Mouse (Mus musculus) activated CD4-positive, CD25-positive, alpha-beta regulatory T cell, adult 4 months (primary cell): ENCODE measurements around the gene Ube2r2. TPM values are rescaled to one million over a fixed set of nuclear protein-coding genes. Genes with fewer than 3 reads are reported as not detected.

ENCODE experiments used
- ATAC-seq: one replicate; pipeline ENCODE4 v1.8.0; 2017
- polyA plus RNA-seq, 2 experiments: library from polyadenylated mRNA; unstranded; fragments of 100-300 nt; shearing (Covaris generic); gene quantifications; one replicate each; pipeline ENCODE4 v1.2.1; 2017

Gene Ube2r2
- polyA plus RNA-seq, result 10 to 100 TPM; 25.6 to 25.8 TPM

DNA sequence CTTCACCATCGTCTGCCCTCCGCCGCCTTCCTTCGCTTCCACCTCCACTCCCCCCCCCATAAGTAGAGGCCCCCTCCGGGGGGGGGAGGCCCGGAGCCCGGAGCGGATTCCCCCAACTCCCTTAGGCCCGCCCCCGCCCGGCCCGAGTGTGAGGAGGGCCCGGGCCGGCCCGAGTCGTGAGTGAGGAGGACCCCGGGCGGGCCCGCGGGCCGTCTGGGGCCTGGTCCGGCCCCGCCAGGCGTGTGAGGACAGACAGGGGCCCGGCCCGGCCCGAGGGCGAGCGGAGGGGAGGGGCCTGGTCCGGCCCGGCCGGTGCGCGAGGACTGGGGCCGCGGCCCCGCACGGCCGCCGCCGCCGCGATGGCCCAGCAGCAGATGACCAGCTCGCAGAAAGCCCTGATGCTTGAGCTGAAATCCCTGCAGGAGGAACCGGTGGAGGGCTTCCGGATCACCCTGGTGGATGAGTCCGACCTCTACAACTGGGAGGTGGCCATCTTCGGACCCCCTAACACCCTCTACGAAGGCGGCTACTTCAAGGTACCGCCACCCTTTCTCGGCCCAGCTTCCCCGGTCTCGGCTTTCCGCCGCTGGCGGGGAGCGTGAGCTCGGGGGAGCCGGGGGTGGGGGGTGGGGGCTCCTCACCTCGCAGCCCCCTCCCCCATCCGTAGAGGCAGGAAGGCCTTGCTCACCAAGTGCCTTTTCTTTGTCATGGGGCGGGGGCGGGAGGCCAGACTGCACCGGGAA, at the start of gene Ube2r2:
Ube2r2 (plus strand) TSS at position 33 of the 743 bp plus-strand sequence.
- ATAC-seq, result peak; percentile 44

DNA sequence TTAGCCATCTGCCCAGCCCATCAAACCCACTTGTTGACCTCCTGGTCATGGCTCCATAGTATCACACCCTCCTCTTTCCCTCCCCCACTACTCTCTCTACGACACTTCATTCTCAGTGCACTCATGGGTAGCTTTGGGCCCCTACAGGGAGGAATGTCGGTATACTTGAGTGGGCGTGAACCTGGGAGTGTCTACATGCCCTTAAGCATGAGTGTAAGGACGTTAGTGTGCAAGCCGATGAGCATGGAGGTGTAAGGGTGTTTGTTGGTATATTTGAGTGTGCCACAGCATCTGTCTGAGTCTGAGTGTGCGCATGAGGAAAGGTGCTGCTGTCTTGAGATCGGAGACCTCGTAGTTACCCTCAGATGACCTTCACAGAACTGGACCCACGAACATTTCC, 48.6 kb upstream of the Ube2r2 start:
- ATAC-seq, result no peak

GRCm38 (mm10) chr4:41087459-41088298, 47.9 kb upstream of the Ube2r2 start:
- no peak for ATAC-seq

- ATAC-seq, result no peak
Measured at GRCm38 (mm10) chr4:41089189-41089588, 46.4 kb upstream of the Ube2r2 start.

- no peak for ATAC-seq
Measured at GRCm38 (mm10) chr4:41089705-41090104, 45.8 kb upstream of the Ube2r2 start.

- ATAC-seq, result no peak
Measured at GRCm38 (mm10) chr4:41091391-41091790, 44.2 kb upstream of the Ube2r2 start.

DNA sequence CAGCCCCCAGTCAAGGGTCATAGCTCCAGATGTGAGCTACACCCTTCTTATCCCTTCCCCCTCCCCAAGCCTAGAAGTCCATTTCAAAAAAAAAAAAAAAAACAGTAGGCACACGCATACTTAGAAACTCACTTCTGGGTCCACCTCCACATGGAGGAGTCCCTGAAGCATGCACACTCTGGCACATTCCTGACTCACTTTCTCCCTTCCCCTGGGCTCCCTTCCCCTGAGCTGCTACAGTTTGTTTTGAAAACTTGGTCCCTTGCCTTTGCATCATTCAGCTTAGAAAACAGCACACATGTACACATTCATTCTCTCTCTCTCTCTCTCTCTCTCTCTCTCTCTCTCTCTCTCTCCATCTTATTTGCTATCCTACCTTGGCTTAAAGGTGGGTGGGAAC, 42.6 kb upstream of the Ube2r2 start:
- no peak for ATAC-seq

- no peak for ATAC-seq
Measured at GRCm38 (mm10) chr4:41094361-41094760, 41.2 kb upstream of the Ube2r2 start.

- ATAC-seq, result no peak
Measured at GRCm38 (mm10) chr4:41096169-41096568, 39.4 kb upstream of the Ube2r2 start.

DNA sequence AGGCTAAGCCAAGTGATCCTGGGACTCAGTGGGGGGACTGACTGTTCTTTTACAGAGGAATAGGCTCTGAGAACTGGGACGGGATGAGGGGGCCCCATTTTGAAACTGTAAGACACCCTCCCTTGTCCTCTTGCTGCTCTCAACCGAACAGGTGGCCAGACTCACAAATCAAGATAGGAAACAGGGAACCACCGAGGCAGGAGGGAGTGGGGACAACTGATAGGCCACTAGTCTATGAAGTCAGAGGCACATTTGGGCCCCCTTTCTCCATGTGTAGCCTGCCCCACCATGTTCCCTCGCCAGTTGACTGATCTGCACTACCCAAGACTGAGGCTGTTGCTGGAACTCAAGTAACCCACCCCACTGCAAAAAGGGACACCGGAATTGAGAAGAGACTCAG, 38.7 kb upstream of the Ube2r2 start:
- no peak for ATAC-seq

DNA sequence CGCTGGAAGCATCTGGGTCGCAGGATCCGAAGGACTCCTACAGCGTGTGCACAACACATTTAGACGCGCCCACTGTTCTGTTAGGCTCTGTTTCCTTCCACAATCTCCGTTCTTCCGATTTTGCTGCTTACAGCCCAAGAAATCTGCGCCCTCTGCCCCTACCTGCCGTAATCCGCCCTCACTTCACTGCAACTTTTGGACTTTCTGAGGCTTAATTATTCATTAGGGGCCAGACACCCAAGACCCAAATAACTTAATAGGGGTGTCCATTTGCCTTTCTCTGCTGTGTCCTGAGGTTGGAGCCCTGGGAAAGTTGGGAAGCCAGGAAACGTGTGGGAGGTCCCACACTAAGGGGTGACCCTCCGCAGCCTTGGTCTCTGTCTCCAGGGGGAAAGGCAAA, 38.2 kb upstream of the Ube2r2 start:
- ATAC-seq, result no peak

DNA sequence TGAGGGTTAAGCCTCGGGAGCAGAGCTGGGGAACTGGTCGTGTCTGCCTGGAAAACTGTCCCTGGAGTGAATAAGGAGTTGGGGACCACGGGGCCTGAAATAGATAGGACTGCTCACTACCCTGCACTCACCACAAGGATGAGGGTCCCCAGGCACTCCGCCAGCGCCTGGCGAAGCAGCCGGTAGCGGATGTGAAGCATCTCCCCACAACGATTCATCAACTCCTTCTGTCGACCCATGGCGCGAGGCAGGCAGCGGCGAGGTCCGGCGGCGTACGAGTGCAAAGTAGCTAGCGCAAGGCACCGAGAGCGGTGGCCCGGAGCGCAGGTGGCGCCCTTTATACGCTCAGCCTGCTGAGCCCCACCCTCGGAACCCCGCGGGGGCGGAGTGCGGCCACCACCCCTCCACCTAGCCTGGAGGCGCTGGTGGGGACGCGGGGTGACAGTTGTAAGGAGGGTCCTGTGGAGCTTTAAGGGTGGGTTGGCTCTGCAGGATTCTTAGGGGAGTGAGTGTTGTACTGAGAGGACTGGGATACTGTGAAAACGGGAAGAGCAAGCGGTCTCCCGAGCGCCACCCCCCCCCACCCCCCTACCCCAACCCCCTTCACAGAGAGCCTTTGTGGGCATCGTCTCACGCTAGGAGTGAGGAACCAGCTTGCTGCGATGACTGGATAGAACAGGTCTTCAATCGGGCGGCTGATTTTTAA, 37.5 kb upstream of the Ube2r2 start, which contains the start of gene Aqp3:
Aqp3 (minus strand) TSS at position 313 of the 706 bp plus-strand sequence.
- peak; percentile 57 for ATAC-seq

GRCm38 (mm10) chr4:41098577-41098951, 37.0 kb upstream of the Ube2r2 start:
- no peak for ATAC-seq

DNA sequence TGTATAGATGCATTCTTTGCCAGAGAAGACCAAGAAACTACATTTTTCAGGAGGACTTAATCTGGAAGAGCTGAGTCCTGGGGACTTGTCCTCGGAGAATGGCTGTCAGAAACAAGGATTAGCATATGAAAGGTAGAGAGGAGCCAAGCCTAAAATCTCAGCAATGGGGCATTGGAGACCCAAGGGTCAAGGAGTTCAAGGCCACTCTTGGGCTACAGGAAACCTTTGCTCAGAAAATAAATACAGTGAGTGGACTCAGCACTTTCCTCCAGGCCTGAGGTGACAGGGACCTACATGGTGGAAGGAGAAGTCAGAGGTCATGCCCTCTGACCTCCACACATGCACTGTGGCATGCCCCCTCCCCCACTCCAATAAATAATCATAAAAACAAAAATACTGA, 34.6 kb upstream of the Ube2r2 start:
- ATAC-seq, result no peak

DNA sequence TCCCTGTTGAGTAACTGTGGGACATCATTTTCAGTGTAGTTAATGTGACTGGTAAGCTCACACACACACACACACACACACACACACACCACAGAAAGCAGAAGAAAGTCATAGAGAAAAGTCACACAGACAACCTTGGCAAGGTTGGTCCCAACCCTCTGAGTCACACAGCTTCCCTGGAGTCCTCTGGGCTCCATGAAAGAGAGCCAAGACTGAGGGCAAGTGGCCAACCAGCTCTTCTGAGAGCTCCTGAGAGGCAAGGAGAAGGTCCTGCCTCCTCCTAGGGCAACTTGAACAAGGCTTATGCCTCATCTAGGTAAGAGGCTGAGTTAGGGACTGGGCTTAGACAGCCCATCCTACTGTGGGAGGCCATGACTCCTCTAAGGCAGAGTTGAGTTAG, 32.6 kb upstream of the Ube2r2 start:
- no peak for ATAC-seq

GRCm38 (mm10) chr4:41107440-41107839, 28.1 kb upstream of the Ube2r2 start:
- no peak for ATAC-seq

DNA sequence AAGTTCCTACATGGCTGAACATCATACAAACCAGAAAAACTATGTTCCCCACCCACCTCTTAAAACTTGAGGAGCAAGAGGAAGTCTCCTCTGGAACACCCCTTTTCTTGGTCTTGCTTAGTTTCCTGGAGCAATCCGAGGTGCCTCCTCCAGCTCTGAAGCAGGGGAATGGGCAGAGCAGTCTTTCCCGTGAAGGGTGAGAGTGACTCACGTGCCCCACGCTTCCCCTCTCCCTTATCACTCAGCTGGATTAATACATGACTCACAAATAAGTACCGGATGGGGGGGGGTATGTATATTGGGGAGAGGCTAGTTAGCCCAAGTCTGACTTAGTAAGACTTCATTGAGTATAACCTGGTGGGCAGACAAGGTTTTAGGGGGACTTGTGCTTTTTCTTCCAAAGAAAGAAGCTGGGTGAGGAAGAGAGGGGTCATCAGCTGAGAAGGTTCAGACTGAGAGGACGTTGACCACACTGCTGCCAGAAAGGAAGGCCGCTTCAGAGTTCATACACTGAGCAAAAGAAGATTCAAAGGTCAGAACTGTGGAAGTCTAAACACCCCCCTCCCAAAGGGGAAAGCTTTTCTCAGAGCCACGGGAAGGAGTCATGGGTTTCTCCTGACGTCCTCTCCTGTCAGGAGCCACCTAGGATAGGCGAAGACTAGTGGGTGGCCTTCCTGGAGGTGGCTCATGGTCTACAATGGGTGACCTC, 26.7 kb upstream of the Ube2r2 start:
- no peak for ATAC-seq

DNA sequence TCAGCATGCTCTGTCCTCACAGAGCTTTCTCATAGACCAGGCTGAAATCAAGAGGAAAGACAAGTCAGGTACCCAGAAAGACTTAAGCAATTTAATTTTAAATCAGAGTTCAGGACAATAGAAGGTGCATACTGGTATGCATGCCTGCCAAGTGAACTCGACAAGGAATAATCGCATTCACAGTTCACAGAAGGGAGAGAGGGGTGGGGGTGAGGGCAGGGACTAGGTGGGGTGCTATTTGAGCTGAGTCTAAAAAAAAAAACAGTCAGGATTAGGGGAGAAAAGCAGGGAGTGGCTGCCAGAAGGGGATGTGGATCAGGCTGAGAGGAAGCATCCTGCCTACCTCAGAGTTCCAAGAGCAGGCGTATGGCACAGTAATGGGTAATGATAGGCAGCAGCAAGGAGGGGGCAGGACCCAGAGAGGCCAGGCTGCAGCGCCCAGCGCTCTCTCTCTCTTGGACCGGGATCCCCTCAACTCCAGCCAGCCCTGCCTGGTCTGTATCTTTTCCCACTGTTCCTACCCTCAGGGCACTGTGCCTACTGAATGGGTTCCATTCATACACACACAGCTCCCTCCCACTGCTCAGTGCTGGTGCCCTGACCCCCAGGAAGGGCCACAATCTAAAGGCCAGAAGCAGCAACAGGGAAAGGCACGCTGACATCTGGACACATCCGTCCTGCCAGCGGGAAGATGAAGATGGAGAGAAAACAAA, 21.0 kb upstream of the Ube2r2 start:
- ATAC-seq, result no peak

DNA sequence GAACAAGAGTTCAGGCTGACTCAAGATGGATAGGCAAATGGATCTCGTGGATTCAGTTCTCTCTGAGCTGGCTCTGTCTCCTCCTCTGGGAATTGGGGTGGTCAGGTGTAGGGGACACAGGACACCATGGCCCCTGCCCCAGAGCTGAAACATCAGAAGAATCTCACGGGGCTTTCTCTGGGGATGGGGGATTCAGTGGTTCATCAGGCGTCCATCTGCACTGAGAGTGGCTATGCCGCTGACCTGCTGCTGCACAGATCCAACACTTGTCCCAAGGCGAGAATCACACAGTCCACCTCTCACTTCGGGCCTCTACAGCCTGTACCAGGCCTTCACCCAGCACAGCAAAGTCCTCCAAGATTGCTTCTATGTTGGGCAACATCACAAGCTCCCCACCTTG, 20.5 kb upstream of the Ube2r2 start:
- no peak for ATAC-seq

DNA sequence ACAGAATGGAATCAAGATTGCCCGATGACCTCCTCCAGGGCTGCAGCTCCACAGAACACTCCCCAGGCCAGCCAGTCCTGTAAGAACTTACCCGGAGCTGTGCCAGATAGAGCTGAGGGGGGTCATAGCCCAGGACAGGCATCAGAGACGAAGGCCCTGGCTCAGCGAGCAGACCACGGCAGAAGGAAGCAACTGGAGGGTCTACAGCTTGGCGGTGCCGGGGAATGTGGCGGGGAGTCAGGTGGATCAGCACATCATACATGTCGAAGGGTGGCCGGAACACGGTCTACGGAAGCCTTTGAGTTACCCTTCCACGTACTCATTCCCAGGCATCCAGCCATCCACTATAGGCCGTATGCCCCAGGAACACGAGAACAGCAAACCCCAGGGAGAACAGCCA, 19.8 kb upstream of the Ube2r2 start:
- no peak for ATAC-seq

DNA sequence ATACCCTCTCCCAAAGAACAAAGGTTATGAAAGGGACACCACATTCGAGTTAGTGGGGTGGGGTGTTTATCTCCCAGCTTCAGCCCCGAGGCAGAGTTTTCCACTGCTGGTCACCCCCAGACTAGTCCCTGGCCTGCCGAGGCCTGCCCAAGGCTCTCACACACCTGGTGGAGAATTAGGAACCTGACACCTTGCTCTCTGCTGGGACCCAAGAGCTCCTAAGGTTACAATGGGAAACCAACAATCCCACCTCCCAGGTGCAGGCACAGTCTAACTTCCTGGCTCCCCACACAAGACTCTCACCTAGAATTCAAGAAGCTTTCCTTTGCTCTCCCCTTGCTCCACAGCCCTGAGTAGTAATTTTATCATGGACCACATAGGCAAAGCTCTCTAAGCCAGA, 18.7 kb upstream of the Ube2r2 start:
- ATAC-seq, result no peak

- ATAC-seq, result no peak
Measured at GRCm38 (mm10) chr4:41118706-41119292, 16.7 kb upstream of the Ube2r2 start.
